Mouse (Mus musculus) adrenal gland, adult 2 months (tissue): ENCODE measurements around the gene Hibch. TPM values are rescaled to one million over a fixed set of nuclear protein-coding genes. Genes with fewer than 3 reads are reported as not detected.
A peak's percentile ranks its signal among the peaks of the same experiment; 100 is the strongest.
"Not testable (repeated sequence)": the region's sequence is repeated elsewhere in the genome, so short reads cannot be mapped to it uniquely, and the experiment has no call there.

Experiments
- DNase-seq: peaks from one replicate; pipeline ENCODE4 v3.0.0; 2021
- long read RNA-seq: library from polyadenylated mRNA; stranded (forward); transcript quantifications from one replicate; pipeline ENCODE4 v2.0.0, GENCODE M21; 2021
- polyA plus RNA-seq: library from polyadenylated mRNA; depleted of rRNA; stranded (reverse); fragments of >200 nt; gene quantifications from 2 replicates; pipeline ENCODE4 v1.2.3, GENCODE M21; 2012; rRNA removed
- total RNA-seq, 2 experiments: library from RNA; stranded (reverse); gene quantifications; 2 replicates each; pipeline ENCODE4 v1.2.3; 2021

Gene Hibch
- total RNA-seq (10 to 100 TPM; 62.0 to 95.2 TPM), polyA plus RNA-seq (37.3 and 50.8 TPM in 2 replicates)
- long read RNA-seq, transcript Hibch-201 (14 exons, 1,830 nt) = major isoform, 57 of 67 reads
- long read RNA-seq, partial matches to known transcripts = 1 of 67 reads
- long read RNA-seq, other reads (novel, unspliced or antisense) = 9 of 67 reads

DNA sequence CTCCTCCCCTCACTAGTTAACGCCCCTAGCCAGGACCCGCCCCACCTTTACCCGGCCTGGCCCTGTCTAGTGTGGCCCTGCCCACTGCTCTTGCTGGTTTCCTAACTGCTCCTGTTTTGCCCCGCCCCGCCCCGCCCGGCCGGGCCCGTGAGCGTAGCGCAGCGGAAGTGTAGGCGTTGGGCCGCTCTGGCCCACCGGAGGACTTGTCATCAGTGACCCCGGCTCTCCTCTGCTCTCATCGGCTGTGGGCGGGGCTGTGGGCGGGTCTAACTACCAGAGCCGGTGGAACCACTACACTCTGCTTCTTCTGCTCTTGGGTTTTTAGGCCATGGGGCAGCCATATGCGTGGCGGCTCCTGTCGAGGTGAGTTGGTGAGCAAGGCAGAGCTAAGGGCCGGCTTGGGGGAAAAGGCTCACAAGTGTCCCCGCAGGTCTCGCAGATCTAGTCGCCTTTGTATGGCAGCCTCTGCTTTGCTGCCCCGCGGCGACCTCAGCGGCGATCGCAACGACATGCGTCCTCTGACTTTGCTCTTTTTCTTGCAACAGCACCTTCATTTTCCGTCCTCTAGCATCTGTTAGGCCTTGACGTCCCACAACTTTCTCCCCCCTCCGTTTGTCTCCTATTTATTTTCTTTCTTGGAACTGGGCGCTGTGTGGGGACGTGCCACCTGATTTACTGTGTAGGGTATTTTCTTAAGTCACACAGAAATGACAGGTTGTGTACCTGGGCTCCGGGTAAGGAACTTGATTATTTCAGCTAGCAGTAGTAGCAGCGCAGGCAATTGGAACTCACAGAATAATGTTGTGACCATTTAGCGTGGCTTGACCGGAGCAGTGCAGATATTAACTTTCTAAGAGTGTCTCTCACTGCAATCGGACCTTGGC lies at the start of gene Hibch:
Gene Hibch (plus strand): TSS at position 148 of the 884 bp plus-strand sequence.
- peak; percentile 100 for DNase-seq

DNA sequence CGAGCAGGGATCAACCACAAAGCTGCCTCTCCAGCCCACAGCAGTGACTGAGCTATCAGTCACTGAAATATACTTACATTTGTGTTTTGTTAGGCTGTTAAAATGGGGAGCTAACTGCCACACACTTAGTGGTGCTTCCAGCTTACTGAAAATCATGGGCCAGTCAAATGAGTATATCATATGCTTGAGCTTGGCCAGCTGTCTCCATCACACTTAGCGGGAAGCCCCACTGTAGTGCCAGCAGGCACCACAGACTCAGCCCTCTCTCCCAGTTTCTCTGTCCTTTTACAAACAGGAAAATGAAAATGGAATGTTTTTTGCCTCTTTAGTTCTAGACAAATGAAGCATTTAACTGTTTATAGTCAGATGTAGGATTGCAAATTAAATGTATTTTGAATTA lies 48.8 kb upstream of the Hibch start:
- no peak for DNase-seq

DNA sequence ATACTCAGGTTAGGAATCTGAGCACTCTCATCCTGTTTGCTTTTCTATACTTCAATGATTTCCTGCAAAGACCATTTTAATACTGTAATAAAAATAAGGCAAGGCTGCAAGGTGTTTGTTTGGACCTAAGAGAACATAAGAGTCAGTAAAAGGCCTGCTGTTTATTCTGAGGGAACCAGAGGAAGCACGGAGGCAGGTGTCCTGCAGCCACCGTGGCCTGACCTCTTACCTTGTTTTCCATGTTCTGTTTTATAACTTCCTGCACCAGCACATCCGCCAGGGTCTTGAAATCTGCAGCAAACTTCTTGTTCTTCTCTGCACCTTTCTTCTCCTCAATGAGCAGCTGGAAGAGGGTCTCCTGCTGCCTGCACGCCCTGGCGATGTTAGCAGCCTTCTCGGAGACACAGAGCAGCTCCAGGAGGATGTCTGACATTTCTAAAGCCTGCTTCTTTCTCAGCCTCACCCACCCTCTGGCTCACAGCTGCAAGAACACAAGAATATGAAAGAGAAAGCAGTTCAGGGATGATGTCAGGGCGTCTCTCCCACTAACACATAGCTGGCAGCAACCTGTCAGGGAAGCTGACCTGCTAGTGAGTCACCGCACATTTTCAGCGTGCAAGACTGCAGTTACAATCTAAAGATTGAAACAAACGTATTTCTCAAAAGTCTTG lies 45.5 kb upstream of the Hibch start:
- DNase-seq = peak; percentile 61

- DNase-seq = no peak
These were observed 45.0 kb upstream of the Hibch start for GRCm38 (mm10) chr1:52799772-52800171.

GRCm38 (mm10) chr1:52800340-52800740 lies 44.4 kb upstream of the Hibch start:
- peak; percentile 13 for DNase-seq

GRCm38 (mm10) chr1:52801651-52802050 lies 43.1 kb upstream of the Hibch start:
- no peak for DNase-seq

DNA sequence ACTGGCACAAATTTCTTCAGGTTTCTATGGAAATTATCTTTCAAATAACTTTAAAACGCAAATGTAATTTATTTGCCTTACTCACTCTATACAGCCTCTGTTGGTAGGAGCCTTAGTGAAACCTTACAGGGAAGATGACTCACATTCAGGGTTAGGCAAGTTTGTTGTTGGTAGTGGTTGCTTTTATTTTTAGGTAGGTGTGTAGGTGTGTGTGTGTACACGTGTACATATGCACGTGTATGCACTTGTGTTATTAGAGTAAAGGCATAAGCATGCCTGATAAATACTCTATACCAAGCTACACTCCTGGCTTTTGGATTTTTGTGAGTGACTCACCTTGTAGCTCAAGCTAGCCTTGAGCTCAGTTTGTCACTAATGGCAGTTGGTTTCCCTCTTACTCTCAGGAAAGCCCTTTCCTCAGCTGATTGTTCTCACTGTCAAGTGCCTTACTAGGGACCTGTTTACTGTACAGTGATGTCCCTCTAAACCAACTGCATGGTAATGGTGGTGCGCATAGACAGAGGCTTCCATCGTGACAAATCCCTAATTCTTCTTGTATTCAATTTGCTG lies 42.2 kb upstream of the Hibch start:
- peak; percentile 36 for DNase-seq

- no peak for DNase-seq
These were observed 39.7 kb upstream of the Hibch start for GRCm38 (mm10) chr1:52805041-52805440.

DNA sequence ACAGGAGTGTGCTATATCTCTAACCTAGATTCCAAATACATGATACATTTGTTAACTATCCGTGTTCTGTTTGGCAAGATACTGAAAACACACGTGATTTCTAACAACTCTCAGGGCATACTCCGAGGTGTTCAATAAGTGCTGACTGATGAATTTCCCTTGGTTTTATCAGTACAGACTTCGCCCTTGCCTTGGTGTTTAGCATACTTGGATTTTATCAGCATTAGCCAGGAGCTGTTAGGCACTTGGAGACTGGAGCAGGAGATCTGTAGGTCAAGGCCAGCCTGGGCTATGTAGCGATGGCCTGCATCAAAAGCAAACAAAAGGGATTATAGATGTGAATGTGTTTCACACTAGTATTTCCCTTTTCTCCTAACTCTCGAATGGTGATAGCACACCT lies 36.3 kb upstream of the Hibch start:
- no peak for DNase-seq

DNA sequence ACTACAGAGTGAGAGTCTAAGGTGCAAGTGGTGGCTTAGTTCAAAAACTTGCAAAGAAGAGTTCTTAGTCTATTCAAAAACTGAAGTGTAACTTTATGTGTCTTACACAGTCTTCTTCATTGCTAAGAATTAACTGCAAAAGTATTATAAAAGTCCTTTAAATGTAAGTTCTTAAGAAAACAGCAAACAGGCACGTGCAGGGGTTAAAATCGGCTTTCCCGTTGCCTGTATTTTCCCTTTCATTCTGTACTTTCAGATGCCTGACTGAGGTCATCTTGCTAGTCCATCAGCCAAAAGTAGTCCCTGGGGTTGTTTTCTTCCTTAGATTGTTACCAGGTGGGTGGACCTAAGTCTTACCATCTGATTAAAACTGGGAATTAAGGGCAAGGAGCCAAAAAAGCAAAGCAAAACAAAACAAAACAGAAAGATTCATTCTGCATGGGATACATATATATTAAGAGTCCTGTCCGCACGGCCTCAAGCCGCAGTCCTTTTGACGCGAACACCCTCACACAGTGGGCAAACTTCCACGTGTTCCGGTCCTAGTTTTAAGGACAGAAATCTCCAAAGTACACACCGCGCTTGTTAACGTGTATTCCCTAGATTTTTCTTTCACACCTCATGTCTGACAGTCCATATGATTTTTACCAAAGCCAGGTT lies 28.4 kb upstream of the Hibch start:
- peak; percentile 10 for DNase-seq

DNA sequence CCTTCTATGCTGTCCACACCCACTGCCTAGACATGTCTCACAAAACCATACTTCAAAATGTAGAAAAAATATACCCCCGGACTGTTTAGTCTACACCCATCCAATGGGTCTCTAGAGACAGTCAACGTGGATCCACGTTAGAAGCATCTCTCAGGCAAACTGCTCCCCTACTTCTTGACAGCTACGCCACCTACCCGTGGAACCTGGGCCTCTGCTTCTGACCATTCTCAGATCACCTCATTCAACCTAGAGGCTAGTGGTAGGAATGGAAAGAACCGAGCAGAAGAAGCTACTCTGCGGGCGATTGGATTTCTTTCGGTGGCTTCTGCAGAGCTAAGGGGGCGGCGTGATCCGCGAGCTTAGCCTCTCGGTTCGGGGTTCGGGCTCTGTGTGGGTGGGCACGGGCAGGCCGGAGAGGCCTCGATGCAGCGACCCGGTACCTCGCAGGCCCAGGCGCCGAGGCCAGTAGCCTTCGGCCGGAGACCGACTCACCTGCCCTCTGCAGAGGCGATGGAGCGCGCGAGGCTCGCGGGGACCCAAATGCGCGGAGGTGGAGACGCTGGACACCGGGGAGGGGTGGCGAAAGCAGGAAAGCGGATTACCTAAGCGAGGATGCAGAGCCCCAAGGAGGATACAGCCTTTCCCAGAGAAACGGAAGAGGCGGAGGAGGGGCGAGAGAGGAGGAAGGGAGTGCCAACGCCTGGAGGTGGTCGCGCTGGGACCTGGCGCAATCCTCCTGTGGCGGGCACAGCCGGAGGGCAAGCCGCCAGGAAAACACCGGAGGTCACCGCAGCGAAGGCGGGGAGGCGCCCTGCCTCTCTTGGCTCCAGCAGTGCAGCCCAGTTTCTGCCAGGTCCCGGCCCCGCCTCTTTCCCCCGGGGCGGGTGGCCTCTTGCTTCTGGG lies 27.6 kb upstream of the Hibch start, which contains the start of gene Inpp1:
Gene Inpp1 (minus strand): TSS at position 779 of the 903 bp plus-strand sequence.
- DNase-seq = peak; percentile 95

DNA sequence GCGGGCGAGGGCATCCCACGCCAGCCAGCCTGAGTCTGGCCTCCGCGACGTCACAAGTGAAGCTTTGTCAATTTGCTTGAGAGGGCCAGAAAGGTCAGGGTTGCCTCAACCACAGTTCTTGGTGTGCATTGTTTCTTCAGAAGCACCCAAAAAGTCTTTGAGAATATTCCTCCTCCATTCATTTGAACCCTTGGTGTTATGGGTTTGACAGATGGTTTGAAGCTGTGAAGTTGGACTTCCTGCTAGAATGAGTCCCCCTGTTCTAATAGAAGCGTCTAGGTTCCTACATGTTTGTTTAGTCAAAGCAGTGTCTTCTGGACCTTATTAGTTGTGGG lies 26.9 kb upstream of the Hibch start:
- DNase-seq = no peak

DNA sequence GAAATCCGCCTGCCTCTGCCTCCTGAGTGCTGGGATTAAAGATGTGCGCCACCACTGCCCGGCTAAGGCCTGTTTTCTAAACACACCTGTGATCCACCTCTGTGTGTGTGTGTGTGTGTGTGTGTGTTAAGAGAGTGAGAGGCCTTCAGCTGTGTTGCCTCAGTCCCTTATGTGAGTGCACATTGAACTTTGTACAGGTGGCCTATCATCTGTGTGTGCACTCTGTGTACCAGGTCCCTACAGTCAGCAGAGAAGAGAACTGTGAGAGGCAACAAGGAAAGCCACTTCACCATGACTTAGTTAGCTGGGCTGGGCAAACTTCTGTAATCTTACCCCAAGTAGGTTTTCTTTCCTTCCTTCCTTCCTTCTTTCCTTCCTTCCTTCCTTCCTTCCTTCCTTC lies 5.6 kb upstream of the Hibch start:
- no peak for DNase-seq

DNA sequence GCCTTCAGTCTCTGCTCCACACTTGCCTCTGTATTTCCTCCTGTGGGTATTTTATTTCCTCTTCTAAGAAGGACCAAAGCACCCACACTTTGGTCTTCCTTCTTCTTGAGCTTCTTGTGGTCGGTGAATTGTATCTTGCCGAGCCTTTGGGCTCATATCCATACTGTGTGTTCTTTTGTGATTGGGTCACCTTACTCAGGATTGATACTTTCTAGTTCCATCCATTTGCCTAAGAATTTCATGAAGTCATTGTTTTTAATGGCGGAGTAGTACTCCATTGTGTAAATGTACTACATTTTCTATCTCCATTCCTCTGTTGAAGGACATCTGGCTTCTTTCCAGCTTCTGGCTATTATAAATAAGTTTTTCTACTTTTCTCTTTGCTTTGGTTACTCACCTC lies 375 bp upstream of the Hibch start:
- DNase-seq = no peak

- no peak for DNase-seq
These were observed 1.8 kb downstream of the Hibch start for GRCm38 (mm10) chr1:52846556-52846955.

GRCm38 (mm10) chr1:52849422-52849821 lies 4.7 kb downstream of the Hibch start:
- DNase-seq = no peak

- DNase-seq = not testable (repeated sequence)
These were observed 9.3 kb downstream of the Hibch start for GRCm38 (mm10) chr1:52854029-52854428.

DNA sequence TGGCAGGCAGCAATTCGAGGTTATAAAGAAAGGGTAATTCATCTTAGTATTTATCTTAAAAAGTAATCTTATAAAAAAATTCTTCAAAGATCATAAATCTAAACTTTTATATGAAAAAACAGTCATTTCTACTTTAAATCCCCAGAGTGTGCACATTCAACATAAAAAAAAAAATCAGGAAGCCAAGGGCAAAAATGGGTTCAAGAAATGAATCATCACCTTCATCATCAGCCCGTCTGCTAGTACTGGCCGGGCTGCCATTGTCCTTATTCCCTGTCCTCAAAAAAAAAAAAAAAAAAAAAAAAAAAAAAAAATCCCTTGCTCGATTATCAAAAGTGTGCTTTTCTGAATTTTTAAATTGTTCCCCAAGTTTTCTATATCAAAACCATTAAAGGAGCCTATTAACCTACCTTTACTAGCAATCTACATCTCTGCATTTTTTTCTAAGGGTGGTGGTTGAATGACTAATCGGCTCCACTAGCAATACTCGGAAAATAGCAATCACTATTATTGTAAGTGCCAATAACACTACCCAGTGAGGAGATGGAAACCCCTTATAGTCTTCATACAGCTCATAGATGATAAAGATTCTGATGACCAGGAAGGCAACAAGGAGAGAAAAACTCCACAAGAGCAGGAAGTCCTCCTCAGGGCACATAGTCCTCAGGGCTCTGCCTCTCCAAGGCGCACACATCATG lies 11.3 kb downstream of the Hibch start:
- no peak for DNase-seq

DNA sequence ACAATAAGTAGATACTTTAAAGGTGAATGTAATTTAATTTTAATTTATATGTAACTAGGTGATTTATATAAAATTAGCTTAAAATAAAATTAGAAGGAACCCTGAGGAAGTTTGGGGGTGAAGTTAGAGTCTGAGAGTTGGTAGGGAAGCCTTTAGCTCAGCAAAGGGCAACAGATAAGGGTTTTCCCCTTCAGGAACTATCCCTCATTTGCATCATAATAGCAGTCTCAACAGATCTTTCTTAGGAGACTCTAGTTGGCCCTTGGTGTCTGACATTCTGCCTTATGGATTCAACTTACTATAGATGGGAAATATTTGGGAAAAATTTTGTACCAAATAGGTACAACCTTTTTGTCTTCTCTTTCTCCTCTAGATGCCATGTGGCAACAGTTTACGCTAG lies 19.5 kb downstream of the Hibch start:
- DNase-seq = no peak

DNA sequence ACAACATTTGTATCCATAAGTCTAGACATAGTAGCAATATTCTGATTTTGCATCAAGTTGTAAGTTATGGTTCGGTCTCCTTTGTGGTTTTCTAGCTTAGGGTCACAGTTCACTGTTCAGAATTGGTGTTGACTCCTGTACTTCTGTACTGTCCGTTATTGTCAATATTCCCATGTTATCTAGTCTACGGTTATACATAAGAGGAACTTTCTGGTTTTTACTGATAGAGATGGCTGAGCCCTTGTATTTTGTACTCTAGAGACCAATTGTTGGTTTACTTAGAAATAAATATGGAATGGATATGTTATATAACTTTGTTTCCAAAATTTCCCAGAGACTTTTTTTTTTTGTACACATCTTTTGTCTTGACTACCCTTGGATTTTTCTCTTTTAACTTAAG lies 21.3 kb downstream of the Hibch start:
- DNase-seq = no peak

DNA sequence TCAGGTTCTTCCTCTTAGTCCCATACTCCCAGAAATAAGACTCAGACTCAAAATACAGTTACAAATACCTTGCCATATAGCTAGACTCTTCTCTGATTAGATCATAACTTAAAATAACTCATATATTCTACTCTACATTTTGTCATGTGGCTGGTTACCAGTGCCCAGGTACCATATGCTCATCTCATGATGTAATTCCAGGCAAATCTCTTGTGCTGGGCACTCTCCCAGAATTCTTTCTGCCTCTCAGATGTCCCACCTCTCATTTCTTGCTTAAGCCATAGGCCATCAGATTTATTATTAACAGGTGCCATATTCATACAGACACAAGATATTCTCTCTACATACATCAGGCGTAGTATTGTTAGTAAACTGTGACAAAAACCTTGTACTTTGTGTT lies 23.1 kb downstream of the Hibch start:
- DNase-seq = no peak
